Mouse (Mus musculus) embryonic facial prominence, embryonic 15.5 days (tissue): Measurements from ENCODE around the gene Ess2. TPM values are rescaled to one million over a fixed set of nuclear protein-coding genes. Genes with fewer than 3 reads are reported as not detected.

ENCODE experiments used
- ATAC-seq: fragments of 200-750 bp; cut with Nextera tagmentation; 2 replicates; pipeline ENCODE4 v1.8.0; 2017; ENCODE audit warnings: low read depth, moderate TSS enrichment; ENCODE audit not compliant: insufficient number of reproducible peaks, low FRiP score, low TSS enrichment
- H3K27ac ChIP-seq: fragments of 300-500 bp; sonication (generic); replicated peaks from 2 replicates; pipeline ENCODE4 v1.5.1; 2015; ENCODE audit warnings: mild to moderate bottlenecking, inconsistent platforms
- H3K27me3 ChIP-seq: fragments of 300-500 bp; sonication (generic); 2 replicates; pipeline ENCODE4 v1.6.1; 2015; ENCODE audit warnings: inconsistent platforms
- H3K36me3 ChIP-seq: fragments of 300-500 bp; sonication (generic); 2 replicates; pipeline ENCODE4 v1.6.1; 2015; ENCODE audit warnings: mild to moderate bottlenecking, inconsistent platforms
- H3K4me1 ChIP-seq: fragments of 300-500 bp; sonication (generic); 2 replicates; pipeline ENCODE4 v1.6.1; 2015; ENCODE audit warnings: inconsistent platforms
- H3K4me2 ChIP-seq: fragments of 300-500 bp; sonication (generic); replicated peaks from 2 replicates; pipeline ENCODE4 v1.6.1; 2015; ENCODE audit warnings: mild to moderate bottlenecking, inconsistent platforms
- H3K4me3 ChIP-seq: fragments of 300-500 bp; sonication (generic); replicated peaks from 2 replicates; pipeline ENCODE4 v1.5.1; 2015; ENCODE audit warnings: mild to moderate bottlenecking, inconsistent platforms
- H3K9ac ChIP-seq: fragments of 300-500 bp; sonication (generic); 2 replicates; pipeline ENCODE4 v1.6.1; 2015; ENCODE audit warnings: inconsistent platforms
- H3K9me3 ChIP-seq: fragments of 300-500 bp; sonication (generic); replicated peaks from 2 replicates; pipeline ENCODE4 v1.6.1; 2016; ENCODE audit warnings: inconsistent platforms
- WGBS: fragments of 180-500 bp; shearing (Covaris S2); methylation state at CpG from one replicate; pipeline ENCODE4 v1.1.7; 2015; 5-methylcytosine and 5-hydroxymethylcytosine counted together
- polyA plus RNA-seq: library from polyadenylated mRNA; unstranded; fragments of >200 nt; fragmentation: Nextera tagmentation; extraction: Ambion mirVana; gene quantifications from 2 replicates; pipeline ENCODE4 v1.2.1, GENCODE M21; 2015

The Ess2 gene
- polyA plus RNA-seq, 1 experiment from 2014 or later = 40.8 TPM

- 0 out of 2 replicates have a peak, but pooled peaks have one; percentile 20 for ATAC-seq
- Histone ChIP-seq H3K36me3 (no peaks in the 10 kb centered on the region; the same call in 1 of the 2 replicates), H3K4me2 (no peak overlapping the region)
Measured at GRCm38 (mm10) chr16:17882196-17882595, 29.0 kb downstream of the Ess2 start.

GRCm38 (mm10) chr16:17879571-17879970 is 31.6 kb downstream of the Ess2 start:
- no peak overlapping the region for H3K27ac ChIP-seq
- no peaks in the 10 kb centered on the region for H3K27me3 ChIP-seq
- H3K4me2 ChIP-seq = no peak overlapping the region
- H3K9me3 ChIP-seq = no peaks in the 10 kb centered on the region
- H3K36me3 ChIP-seq = no peaks in the 10 kb centered on the region; the same call in 1 of the 2 replicates
- WGBS = 86% methylated on average over 4 of the region's 4 CpGs
- peaks cover 14% of the 10 kb centered on the region for H3K4me1 ChIP-seq
- no peak for ATAC-seq
- no peak overlapping the region for H3K9ac ChIP-seq
- no peak overlapping the region for H3K4me3 ChIP-seq

More at GRCm38 (mm10) chr16:17882196-17882595, 29.0 kb downstream of the Ess2 start:
- Histone ChIP-seq H3K9ac (no peak overlapping the region), H3K4me3 (no peak overlapping the region), H3K27me3 (no peaks in the 10 kb centered on the region), H3K4me1 (peaks cover 14% of the 10 kb centered on the region), H3K27ac (no peak overlapping the region), H3K9me3 (no peaks in the 10 kb centered on the region)

GRCm38 (mm10) chr16:17876096-17876495 is 35.1 kb downstream of the Ess2 start:
- 93% methylated on average over 1 of the region's 1 CpGs for WGBS
- no peak overlapping the region for H3K4me2 ChIP-seq
- H3K9ac ChIP-seq = no peak overlapping the region
- H3K4me1 ChIP-seq = no peaks in the 10 kb centered on the region
- no peak overlapping the region for H3K4me3 ChIP-seq
- H3K36me3 ChIP-seq = peaks cover 16% of the 10 kb centered on the region
- no peak for ATAC-seq
- H3K27ac ChIP-seq = no peak overlapping the region
- no peaks in the 10 kb centered on the region for H3K9me3 ChIP-seq
- no peaks in the 10 kb centered on the region for H3K27me3 ChIP-seq

- no peaks in the 10 kb centered on the region for H3K4me1 ChIP-seq
- H3K4me2 ChIP-seq = no peak overlapping the region
- no peak overlapping the region for H3K27ac ChIP-seq
- H3K27me3 ChIP-seq = no peaks in the 10 kb centered on the region
- 78% methylated on average over 4 of the region's 4 CpGs for WGBS
- no peak overlapping the region for H3K9ac ChIP-seq
- H3K36me3 ChIP-seq = peaks cover 23% of the 10 kb centered on the region
- H3K4me3 ChIP-seq = no peak overlapping the region
- no peak for ATAC-seq
- no peaks in the 10 kb centered on the region for H3K9me3 ChIP-seq
Measured at GRCm38 (mm10) chr16:17875174-17875573, 36.0 kb downstream of the Ess2 start.

- Histone ChIP-seq H3K9ac (no peak overlapping the region), H3K27me3 (no peaks in the 10 kb centered on the region), H3K27ac (no peak overlapping the region), H3K9me3 (no peaks in the 10 kb centered on the region), H3K36me3 (peaks cover 36% of the 10 kb centered on the region), H3K4me1 (no peaks in the 10 kb centered on the region), H3K4me3 (no peak overlapping the region), H3K4me2 (no peak overlapping the region)
- 62% methylated on average over 4 of the region's 4 CpGs for WGBS
- no peak for ATAC-seq
Measured at GRCm38 (mm10) chr16:17872995-17873394, 38.2 kb downstream of the Ess2 start.

- no peaks in the 10 kb centered on the region for H3K27me3 ChIP-seq
- no peak overlapping the region for H3K4me3 ChIP-seq
- H3K36me3 ChIP-seq = peaks cover 38% of the 10 kb centered on the region
- H3K9ac ChIP-seq = no peak overlapping the region
- H3K4me1 ChIP-seq = no peaks in the 10 kb centered on the region
- no peak for ATAC-seq
- WGBS = 72% methylated on average over 5 of the region's 5 CpGs
- no peaks in the 10 kb centered on the region for H3K9me3 ChIP-seq
- H3K27ac ChIP-seq = no peak overlapping the region
- H3K4me2 ChIP-seq = no peak overlapping the region
Measured at GRCm38 (mm10) chr16:17871248-17871647, 39.9 kb downstream of the Ess2 start.

- WGBS = 60% methylated on average over 6 of the region's 6 CpGs
- H3K9ac ChIP-seq = no peak overlapping the region
- peaks cover 39% of the 10 kb centered on the region for H3K36me3 ChIP-seq
- H3K9me3 ChIP-seq = no peaks in the 10 kb centered on the region
- no peak for ATAC-seq
- H3K4me2 ChIP-seq = no peak overlapping the region
- no peak overlapping the region for H3K4me3 ChIP-seq
- H3K27ac ChIP-seq = 0 out of 2 replicates have a peak overlapping the region, but pooled peaks have one; percentile 5
- no peaks in the 10 kb centered on the region for H3K27me3 ChIP-seq
- no peaks in the 10 kb centered on the region for H3K4me1 ChIP-seq
Measured at GRCm38 (mm10) chr16:17865770-17866169, 45.4 kb downstream of the Ess2 start.

- H3K27ac ChIP-seq = 0 out of 2 replicates have a peak overlapping the region, but pooled peaks have one; percentile 5
- H3K36me3 ChIP-seq = peaks cover 38% of the 10 kb centered on the region
- ATAC-seq = no peak
- H3K4me3 ChIP-seq = no peak overlapping the region
- no peaks in the 10 kb centered on the region for H3K27me3 ChIP-seq
- H3K9ac ChIP-seq = no peak overlapping the region
- H3K4me1 ChIP-seq = no peaks in the 10 kb centered on the region
- WGBS = 81% methylated on average over 2 of the region's 2 CpGs
- H3K9me3 ChIP-seq = no peaks in the 10 kb centered on the region
- no peak overlapping the region for H3K4me2 ChIP-seq
Measured at GRCm38 (mm10) chr16:17865293-17865692, 45.9 kb downstream of the Ess2 start.

- H3K4me1 ChIP-seq = no peaks in the 10 kb centered on the region
- H3K9ac ChIP-seq = no peak overlapping the region
- H3K36me3 ChIP-seq = peaks cover 72% of the 10 kb centered on the region
- H3K27me3 ChIP-seq = no peaks in the 10 kb centered on the region
- no peak; the same call in 1 of the 2 replicates for ATAC-seq
- no peaks in the 10 kb centered on the region for H3K9me3 ChIP-seq
- no peak overlapping the region for H3K4me3 ChIP-seq
- H3K4me2 ChIP-seq = no peak overlapping the region
- H3K27ac ChIP-seq = no peak overlapping the region
Measured at GRCm38 (mm10) chr16:17858592-17858991, 52.6 kb downstream of the Ess2 start.

- Histone ChIP-seq H3K4me2 (no peak overlapping the region), H3K4me3 (no peak overlapping the region), H3K9me3 (no peaks in the 10 kb centered on the region), H3K9ac (no peak overlapping the region), H3K36me3 (peaks cover 80% of the 10 kb centered on the region), H3K27ac (no peak overlapping the region), H3K27me3 (no peaks in the 10 kb centered on the region), H3K4me1 (no peaks in the 10 kb centered on the region)
- ATAC-seq = no peak
- WGBS = 88% methylated on average over 7 of the region's 7 CpGs
Measured at GRCm38 (mm10) chr16:17857157-17857556, 54.0 kb downstream of the Ess2 start.

- Histone ChIP-seq H3K4me1 (no peaks in the 10 kb centered on the region), H3K4me2 (no peak overlapping the region), H3K27me3 (no peaks in the 10 kb centered on the region), H3K4me3 (no peak overlapping the region), H3K9ac (no peak overlapping the region), H3K9me3 (no peaks in the 10 kb centered on the region), H3K36me3 (peaks cover 91% of the 10 kb centered on the region), H3K27ac (no peak overlapping the region)
- no peak for ATAC-seq
- WGBS = 93% methylated on average over 2 of the region's 2 CpGs
Measured at GRCm38 (mm10) chr16:17853263-17853662, 57.9 kb downstream of the Ess2 start.

- Histone ChIP-seq H3K9me3 (no peaks in the 10 kb centered on the region), H3K4me3 (no peak overlapping the region), H3K36me3 (peaks cover 91% of the 10 kb centered on the region), H3K27me3 (no peaks in the 10 kb centered on the region), H3K27ac (no peak overlapping the region), H3K4me2 (no peak overlapping the region), H3K9ac (no peak overlapping the region), H3K4me1 (no peaks in the 10 kb centered on the region)
- WGBS = 95% methylated on average over 1 of the region's 1 CpGs
- ATAC-seq = no peak
Measured at GRCm38 (mm10) chr16:17851860-17852259, 59.3 kb downstream of the Ess2 start.
